Mouse (Mus musculus) lung, postnatal 10 days (tissue): ENCODE measurements at regions not wholly inside any gene's neighbourhood (a gene's known extent, or its start where the extent isn't known, plus 50 kb on each side); places are given as distances from the start of the nearest gene placed in this dataset.

Experiments
- DNase-seq: peaks from one replicate; pipeline ENCODE4 v3.0.0; 2021

- DNase-seq: no peak
Measured at GRCm38 (mm10) chr3:19367761-19368160, 260.7 kb downstream of the 1700064H15Rik start.
